Mouse (Mus musculus) heart, adult 8-10 months (tissue): ENCODE data around the gene Coro2a. TPM values are rescaled to one million over a fixed set of nuclear protein-coding genes. Genes with fewer than 3 reads are reported as not detected.
A peak's percentile ranks its signal among the peaks of the same experiment; 100 is the strongest.
"Not testable (repeated sequence)": the region's sequence is repeated elsewhere in the genome, so short reads cannot be mapped to it uniquely, and the experiment has no call there.

Source experiments
- DNase-seq: peaks from one replicate; pipeline ENCODE4 v3.0.0; 2022; ENCODE audit warnings: low spot score
- total RNA-seq, 4 experiments: library from RNA; stranded (reverse); gene quantifications; 2 replicates each; pipeline ENCODE4 v1.2.4; 2022

Gene Coro2a
- total RNA-seq, 4 experiments from 2014 or later = 0.22 to 0.63 (median 0.46) TPM

DNA sequence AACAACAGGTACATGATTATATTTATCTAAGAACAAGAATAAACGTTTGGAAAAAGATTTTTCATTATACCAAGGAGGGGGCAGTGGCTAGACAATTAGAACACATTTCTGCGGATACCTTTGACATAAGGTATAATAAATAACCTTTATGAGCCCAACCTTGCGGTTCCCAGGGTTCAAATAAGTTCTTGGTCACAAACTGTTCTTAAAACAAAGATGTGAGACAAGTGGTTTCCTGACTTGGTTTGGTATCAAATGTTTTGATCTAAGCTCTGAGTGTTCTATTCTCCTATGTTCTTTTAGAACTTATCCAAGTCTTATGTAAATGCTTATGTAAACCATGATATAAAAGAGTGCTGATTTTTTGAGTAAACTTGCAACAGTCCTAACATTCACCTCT is 17.5 kb downstream of the Coro2a start:
- not testable (repeated sequence) for DNase-seq

DNA sequence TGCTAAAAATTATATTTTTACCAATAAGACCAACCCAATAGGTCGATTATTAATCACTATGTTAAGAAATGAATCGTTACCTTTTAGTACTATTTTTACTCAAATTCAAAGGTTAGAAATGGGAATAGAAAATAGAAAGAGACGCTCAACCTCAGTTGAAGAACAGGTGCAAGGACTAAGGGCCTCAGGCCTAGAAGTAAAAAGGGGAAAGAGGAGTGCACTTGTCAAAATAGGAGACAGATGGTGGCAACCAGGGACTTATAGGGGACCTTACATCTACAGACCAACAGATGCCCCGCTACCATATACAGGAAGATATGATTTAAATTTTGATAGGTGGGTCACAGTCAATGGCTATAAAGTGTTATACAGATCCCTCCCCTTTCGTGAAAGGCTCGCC is 17.9 kb downstream of the Coro2a start:
- not testable (repeated sequence) for DNase-seq

DNA sequence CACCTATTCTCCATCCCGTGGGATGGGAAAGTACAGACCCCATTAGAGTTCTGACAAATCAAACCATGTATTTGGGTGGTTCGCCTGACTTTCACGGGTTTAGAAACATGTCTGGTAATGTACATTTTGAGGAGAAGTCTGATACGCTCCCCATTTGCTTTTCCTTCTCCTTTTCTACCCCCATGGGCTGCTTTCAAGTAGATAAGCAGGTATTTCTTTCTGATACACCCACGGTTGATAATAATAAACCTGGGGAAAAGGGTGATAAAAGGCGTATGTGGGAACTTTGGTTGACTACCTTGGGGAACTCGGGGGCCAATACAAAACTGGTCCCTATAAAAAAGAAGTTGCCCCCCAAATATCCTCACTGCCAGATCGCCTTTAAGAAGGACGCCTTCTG is 20.0 kb downstream of the Coro2a start:
- not testable (repeated sequence) for DNase-seq

DNA sequence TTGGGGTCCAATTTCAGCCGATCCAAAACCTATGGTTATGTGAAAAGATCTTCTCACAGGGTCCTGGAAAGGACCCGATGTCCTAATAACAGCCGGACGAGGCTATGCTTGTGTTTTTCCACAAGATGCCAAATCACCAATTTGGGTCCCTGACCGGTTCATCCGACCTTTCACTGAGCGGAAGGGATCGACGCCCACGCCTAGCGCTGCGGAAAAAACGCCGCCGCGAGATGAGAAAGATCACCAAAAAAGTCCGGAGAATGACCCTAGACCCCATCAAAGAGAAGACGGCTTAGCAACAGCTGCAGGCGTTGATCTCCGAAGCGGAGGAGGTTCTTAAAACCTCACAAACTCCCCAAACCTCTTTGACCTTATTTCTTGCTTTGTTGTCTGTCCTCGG is 20.4 kb downstream of the Coro2a start:
- not testable (repeated sequence) for DNase-seq

DNA sequence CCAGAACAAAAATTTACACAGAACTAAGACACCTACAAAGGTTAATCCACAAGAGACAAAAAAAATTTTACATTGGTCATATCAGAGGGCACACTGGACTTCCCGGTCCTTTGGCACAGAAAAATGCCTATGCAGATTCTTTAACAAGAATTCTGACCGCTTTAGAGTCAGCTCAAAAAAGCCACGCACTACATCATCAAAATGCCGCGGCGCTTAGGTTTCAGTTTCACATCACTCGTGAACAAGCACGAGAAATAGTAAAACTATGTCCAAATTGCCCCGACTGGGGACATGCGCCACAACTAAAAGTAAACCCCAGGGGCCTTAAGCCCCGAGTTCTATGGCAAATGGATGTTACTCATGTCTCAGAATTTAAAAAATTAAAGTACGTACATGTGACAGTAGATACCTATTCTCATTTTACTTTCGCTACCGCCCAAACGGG is 21.2 kb downstream of the Coro2a start:
- not testable (repeated sequence) for DNase-seq

DNA sequence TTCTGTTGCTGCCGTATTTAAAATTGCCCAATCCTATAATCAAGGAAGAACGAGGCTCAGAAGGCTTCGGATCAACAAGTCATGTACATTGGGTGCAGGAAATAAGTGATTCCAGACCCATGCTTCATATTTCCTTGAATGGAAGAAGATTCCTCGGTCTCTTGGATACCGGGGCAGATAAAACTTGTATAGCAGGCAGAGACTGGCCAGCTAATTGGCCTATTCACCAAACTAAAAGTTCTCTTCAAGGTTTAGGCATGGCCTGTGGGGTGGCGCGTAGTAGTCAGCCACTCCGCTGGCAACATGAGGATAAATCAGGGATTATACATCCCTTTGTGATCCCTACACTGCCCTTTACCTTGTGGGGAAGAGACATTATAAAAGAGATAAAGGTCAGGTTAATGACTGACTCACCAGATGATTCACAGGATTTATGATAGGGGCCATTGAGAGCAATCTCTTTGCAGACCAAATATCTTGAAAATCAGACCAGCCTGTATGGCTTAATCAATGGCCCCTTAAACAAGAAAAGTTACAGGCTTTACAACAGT is 23.1 kb downstream of the Coro2a start:
- not testable (repeated sequence) for DNase-seq

DNA sequence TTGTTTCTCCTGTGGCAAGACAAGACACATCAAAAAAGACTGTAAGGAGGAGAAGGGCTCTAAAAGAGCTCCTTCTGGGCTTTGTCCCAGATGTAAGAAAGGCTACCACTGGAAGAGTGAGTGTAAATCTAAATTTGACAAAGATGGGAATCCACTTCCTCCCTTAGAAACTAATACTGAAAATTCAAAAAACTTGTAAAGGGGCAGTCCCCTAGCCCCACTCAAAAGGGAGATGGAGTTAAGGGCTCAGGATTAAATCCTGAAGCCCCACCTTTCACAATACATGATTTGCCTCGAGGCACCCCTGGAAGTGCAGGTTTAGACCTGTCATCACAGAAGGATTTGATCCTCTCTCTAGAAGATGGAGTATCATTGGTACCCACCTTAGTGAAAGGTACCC is 23.8 kb downstream of the Coro2a start:
- no peak for DNase-seq

DNA sequence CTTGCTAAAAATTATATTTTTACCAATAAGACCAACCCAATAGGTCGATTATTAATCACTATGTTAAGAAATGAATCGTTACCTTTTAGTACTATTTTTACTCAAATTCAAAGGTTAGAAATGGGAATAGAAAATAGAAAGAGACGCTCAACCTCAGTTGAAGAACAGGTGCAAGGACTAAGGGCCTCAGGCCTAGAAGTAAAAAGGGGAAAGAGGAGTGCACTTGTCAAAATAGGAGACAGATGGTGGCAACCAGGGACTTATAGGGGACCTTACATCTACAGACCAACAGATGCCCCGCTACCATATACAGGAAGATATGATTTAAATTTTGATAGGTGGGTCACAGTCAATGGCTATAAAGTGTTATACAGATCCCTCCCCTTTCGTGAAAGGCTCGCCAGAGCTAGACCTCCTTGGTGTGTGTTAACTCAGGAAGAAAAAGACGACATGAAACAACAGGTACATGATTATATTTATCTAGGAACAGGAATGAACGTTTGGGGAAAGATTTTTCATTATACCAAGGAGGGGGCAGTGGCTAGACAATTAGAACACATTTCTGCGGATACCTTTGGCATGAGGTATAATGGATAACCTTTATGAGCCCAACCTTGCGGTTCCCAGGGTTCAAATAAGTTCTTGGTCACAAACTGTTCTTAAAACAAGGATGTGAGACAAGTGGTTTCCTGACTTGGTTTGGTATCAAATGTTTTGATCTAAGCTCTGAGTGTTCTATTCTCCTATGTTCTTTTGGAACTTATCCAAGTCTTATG is 26.3 kb downstream of the Coro2a start:
- DNase-seq = not testable (repeated sequence)

DNA sequence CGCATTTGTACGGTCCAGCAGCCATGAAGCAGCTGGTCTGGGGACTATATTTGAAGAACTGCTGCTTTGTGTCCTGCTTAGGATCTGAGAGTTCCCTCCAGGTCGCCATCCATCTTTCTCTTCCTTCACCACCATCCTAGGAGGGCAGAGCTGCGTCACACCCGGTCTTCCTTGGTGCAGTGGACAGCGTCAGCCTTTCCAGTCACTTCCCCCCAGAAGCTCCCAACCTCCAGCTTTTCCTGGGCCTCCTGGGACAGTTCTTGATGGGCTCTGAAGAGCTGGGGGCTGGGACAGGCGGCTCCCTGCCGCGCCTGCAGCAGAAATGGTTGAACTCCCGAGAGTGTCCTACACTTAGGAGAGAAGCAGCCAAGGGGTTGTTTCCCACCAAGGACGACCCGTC is 27.2 kb downstream of the Coro2a start:
- DNase-seq = no peak

DNA sequence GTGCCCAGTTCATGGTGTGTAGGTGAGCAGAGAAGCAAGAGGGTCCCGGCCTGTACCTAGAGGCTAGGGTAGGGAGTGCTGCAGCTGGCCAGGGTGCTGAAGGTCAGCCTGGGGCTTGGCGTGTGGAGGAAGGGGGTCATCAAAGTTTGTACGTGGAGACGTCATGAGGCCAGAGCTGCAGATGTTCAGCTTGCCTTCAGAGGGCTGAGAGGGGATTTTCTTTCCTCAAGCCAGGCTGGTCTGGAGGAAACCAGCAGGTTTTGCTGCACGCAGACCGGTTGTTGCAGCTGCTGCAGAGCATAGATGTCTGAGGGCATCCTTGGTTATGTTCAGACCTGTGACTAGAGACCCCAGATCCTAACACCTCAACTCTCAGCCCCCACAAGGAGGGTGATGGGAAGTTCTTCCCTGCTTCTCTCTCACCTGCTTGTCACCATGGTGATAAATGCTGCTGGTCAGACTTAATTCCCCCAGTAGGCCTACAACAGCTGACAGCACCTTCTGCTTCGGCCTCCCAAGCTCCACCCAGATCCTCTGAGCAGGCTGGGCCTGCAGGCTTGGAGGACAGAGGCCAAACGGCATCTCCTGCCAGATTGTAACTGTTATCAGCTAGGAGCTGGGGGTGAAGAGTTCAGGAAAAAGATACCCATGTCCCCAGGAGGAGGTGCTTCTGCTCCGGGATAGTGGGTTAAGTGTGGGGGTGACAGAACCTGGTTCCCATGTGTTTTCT is 27.8 kb downstream of the Coro2a start:
- no peak for DNase-seq

DNA sequence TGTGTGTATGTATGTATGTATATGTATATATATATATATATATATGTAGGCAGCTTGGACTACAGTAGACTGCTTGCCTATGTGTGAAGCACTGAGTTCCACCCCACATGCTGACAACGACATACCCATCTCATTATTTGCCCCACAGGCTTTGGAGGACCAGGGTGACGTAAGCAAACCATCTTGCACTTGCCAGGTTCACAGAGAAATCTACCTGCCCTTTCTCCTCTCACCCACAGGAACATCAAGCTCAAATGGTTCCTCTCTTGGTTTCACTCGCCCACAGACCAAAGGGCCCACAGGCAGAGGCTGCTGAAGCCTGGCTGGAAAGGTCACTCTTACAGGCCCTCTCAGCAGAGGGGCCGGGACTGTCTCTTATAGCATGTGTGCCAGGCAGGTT is 29.4 kb downstream of the Coro2a start:
- DNase-seq = no peak

DNA sequence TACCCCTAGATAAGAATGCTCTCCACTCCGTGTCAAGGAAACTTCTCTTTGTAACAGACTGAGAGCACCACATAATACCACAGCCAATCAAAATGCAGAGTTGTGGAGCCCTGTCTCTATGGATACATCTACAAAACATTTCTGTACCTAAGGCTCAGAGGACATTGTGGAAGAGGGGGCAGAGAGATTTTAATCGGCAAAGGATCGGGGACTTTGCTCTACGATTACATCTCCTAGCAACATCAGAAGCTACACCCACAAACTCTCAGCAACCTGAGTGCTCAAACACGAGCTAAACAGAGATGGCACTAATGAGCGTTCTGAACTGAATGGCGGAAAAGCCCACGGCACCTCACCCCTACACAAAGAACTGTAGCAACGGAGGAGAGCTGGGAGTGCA is 30.3 kb downstream of the Coro2a start:
- no peak for DNase-seq

DNA sequence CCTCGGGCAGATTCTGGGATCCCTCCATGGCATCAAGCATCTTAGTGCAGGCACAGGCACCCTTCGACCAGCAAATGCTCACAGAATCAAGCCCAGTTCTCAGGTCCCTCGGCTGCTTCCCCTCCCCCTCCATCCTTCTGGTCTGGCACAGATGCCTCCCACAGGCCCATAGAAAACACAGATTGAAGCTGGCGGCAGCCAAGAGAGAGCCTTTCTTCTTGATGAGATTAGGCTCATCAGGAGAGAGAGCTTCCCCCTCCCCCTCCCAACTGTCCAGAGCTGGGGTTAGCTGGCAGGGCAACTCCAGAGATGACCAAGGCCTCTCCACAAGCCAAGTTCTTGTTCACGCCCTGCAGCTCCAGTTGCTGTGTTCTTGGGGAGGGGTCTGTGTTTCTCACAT is 32.3 kb downstream of the Coro2a start:
- no peak for DNase-seq

DNA sequence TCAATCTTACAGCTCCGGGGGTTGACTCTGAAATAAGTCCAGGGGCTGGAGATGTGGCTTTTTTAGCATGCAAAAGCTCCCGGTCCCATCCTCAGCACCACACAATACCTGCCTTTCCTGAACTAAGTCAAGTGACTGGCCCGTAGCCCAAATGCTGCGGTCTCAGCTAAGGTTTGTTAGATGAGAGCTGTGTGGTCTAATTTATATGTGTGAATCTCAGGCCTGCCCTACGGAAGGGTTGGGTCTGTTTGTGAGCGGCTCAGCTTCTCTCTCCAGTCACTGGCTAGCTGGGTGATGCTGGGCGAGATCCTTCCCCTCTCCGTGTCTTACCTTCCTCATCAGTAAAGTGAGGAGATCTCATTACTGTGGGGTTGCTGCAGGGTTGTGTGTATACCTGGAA is 33.8 kb downstream of the Coro2a start:
- no peak for DNase-seq

DNA sequence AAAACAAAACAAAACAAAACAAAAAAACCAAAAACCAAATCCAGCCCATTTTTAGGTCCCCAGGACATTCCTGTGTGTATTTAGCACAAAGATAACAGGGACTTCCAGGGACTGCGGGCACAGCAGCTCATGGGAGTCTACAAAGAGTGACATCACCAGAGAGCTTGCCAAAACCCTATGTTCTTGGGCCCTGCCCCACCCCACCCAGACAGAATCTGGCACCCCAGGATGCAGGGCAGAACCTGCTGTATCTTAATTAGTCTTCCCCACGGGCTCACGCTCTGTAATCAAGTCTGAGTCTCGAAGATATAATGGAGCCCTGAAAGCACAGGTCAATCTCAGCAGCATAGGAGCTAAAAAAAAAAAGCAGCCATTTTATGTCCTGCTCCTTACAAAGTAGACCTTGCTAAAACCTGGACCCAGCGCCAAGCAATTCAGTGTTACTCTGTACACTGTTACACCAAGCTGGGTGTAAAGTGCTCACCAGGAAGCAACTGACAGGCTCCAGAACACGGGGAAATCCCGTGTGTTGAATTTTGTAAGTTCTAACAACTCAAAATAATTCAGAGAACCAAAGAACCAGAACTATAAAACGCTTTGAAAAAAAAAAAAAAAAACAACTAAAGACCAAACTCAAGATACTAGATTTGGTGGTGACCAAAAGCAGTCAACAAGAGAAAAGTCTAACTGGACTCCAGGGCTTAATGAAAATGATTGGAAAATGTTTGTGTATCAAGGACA is 34.9 kb downstream of the Coro2a start:
- no peak for DNase-seq

DNA sequence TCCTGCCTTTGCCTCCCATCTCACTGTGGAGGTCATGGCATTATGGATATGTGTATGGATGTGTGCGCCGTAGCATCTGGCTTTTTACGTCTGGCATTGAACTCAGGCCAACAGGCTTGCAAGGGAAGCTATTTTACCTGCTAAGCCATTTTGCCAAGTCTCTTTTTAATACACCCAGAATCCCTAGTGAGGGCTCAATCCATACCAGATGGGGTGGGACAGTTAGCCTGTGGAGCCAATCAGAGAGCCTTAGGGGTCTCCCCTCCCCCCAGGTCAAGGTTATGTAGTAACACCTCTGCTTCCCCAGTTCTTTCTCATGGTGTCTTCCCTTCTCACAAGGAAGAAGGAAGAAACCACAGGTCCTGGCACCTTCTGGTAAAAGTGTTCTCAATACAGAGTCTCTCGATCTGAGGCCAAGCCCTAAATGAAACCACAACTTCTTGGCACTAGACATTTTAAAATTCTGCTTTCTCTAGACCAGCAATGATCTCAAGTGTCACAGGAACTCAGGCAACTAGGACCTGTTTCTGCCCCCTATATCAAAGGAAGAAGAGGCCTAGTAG is 36.5 kb downstream of the Coro2a start:
- DNase-seq = no peak

DNA sequence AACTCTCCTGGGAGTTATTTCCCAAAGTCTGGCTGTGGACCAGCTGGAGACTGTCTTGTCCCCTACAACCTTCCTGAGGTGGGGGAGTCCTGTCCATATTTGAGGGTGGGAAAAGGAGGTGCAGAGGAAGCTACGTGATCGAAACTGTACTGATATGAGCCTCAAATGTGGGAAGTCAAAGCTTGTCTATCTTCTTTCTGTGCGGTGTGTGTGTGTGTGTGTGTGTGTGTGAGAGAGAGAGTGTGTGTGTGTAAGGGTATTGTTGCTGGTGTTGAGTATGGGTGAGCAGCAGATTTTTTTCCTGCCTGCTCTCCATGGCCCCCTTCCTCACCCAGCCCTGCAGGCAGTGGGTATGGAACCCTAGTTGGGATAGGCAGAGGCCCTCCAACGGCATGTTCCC is 37.8 kb downstream of the Coro2a start:
- no peak for DNase-seq

DNA sequence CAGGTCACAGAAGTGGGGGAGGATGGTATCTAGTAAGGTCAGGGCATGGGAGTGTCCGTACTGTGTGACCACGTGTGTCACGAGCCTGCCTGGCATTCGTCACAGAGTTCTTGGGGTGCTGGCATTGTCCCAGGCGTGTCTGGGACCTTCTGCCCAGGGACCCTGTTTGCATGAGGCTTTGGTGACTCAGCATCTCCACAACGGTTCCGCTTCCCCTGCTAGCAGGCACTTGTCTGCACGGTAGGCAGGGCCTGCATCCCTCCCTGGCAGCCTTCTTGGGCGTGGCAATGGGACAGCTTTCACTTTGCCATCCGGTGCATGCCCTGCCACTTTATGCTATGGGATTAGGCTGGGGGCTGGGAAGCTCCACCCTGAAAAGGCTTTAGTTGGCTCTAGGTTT is 38.2 kb downstream of the Coro2a start:
- DNase-seq = peak; percentile 21

DNA sequence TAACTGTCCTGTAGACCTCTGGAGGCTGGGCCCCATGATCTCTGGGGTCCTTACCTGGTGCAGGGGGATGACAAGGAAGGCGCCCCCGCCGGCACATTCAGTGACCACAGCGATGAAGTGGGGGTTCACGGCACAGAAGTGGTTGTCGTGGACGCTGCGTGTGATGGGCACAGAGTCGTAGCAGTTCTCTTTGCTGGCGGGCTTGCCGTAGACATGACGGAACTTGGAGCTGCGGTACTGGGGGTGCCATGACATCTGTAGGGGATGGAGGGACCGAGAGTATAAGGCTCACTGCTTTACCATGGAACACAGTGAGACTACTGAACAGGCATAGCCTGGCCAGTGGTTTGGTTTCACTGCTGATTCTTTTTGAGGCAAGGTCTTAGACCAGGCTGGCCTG is 39.2 kb downstream of the Coro2a start:
- no peak for DNase-seq

DNA sequence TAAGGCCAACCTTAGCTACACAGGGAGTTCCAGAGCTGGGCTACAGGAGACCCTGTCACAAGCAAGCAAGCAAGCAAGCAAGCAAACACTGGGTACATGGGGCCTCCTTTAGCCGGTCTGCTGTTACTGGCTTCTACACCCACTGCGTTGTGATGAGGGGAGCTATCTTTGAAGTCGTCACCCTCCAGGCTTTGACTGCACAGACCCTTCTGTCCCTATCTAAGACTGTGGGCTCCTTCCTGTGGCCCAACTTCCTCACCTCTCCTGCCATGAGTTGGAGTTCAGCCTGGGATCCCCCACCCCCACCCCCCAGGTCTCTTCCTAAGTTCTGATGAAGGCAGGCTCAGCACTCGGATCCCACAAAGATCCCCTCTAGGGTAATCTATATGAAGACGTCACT is 40.0 kb downstream of the Coro2a start:
- DNase-seq = no peak

DNA sequence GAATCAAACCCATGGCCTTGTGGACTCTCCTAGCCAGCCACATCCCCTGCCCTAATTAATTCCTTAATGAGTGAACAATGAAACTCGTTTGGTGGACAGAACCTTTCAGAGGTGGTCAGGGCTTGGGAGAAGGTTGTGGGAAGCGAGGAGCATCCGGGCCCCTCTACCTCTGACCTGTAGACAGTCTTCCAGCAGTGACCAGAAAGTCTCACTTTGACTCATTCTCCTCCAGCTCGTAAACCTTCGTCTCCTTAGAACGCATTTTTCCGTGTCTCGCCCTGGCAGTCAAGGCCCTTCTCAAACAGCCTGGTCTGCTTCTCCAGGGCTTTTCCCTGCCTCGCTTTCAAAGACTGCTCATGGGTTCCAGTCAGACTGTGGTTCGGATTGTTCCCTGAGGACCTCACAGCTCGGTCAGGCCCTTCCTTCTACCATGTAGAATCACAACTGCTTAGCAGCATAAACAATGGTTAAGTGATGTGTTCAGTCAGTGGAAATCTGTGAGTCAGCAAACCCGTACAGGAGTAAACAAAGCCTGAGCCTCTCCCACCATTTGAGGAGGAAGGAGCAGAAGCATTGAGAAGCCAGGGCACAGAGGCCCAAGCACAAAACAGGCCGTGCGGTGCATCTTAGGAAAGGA is 41.8 kb downstream of the Coro2a start:
- no peak for DNase-seq
